Mouse (Mus musculus): ENCODE measurements around the gene Stk32b.

Gene Stk32b

GRCm38 (mm10) chr5:37520441-37520840 is 196.5 kb downstream of the Stk32b start:
- DNase-seq (ENCODE audit: low read depth, low spot score), result no peak

GRCm38 (mm10) chr5:37512479-37512878 is 204.5 kb downstream of the Stk32b start:
- DNase-seq (ENCODE audit: low read depth, low spot score), result no peak

- no peak for DNase-seq (ENCODE audit: low read depth, low spot score)
Observed at GRCm38 (mm10) chr5:37506880-37507519, 210.0 kb downstream of the Stk32b start.

- no peak for DNase-seq (ENCODE audit: low read depth, low spot score)
Observed at GRCm38 (mm10) chr5:37494984-37495476, 221.9 kb downstream of the Stk32b start.

GRCm38 (mm10) chr5:37472025-37472608 is 244.9 kb downstream of the Stk32b start:
- DNase-seq (ENCODE audit: low read depth, low spot score), result no peak

GRCm38 (mm10) chr5:37471584-37471983 is 245.4 kb downstream of the Stk32b start:
- DNase-seq (ENCODE audit: low read depth, low spot score), result no peak

- no peak for DNase-seq (ENCODE audit: low read depth, low spot score)
Observed at GRCm38 (mm10) chr5:37469031-37469430, 247.9 kb downstream of the Stk32b start.

- no peak for DNase-seq (ENCODE audit: low read depth, low spot score)
Observed at GRCm38 (mm10) chr5:37467646-37468045, 249.3 kb downstream of the Stk32b start.

- DNase-seq (ENCODE audit: low read depth, low spot score), result no peak
Observed at GRCm38 (mm10) chr5:37465461-37465860, 251.5 kb downstream of the Stk32b start.

- DNase-seq (ENCODE audit: low read depth, low spot score), result no peak
Observed at GRCm38 (mm10) chr5:37458236-37458635, 258.7 kb downstream of the Stk32b start.

- DNase-seq (ENCODE audit: low read depth, low spot score), result no peak
Observed at GRCm38 (mm10) chr5:37457831-37458230, 259.1 kb downstream of the Stk32b start.

- no peak for DNase-seq (ENCODE audit: low read depth, low spot score)
Observed at GRCm38 (mm10) chr5:37457191-37457590, 259.8 kb downstream of the Stk32b start.

GRCm38 (mm10) chr5:37456590-37456989 is 260.4 kb downstream of the Stk32b start:
- no peak for DNase-seq (ENCODE audit: low read depth, low spot score)

GRCm38 (mm10) chr5:37447546-37447945 is 269.4 kb downstream of the Stk32b start:
- DNase-seq (ENCODE audit: low read depth, low spot score), result no peak

GRCm38 (mm10) chr5:37442767-37443166 is 274.2 kb downstream of the Stk32b start:
- DNase-seq (ENCODE audit: low read depth, low spot score), result no peak

- no peak for DNase-seq (ENCODE audit: low read depth, low spot score)
Observed at GRCm38 (mm10) chr5:37435417-37435816, 281.6 kb downstream of the Stk32b start.

- DNase-seq (ENCODE audit: low read depth, low spot score), result no peak
Observed at GRCm38 (mm10) chr5:37427210-37427609, 289.8 kb downstream of the Stk32b start.

- no peak for DNase-seq (ENCODE audit: low read depth, low spot score)
Observed at GRCm38 (mm10) chr5:37419028-37419427, 297.9 kb downstream of the Stk32b start.

Data from retina, adult 2 months (tissue).